ENCODE assay signal across 9 mouse cellular contexts in genomic region chr9:96961986-96962701, GRCm38 (mm10). TPM values are rescaled to one million over a fixed set of nuclear protein-coding genes. Genes with fewer than 3 reads are reported as not detected.
DNase-seq lines count a peak whose midpoint lies in the region; ATAC-seq and TF ChIP-seq lines count a peak whose summit lies in the region.
"Had no signal": no experiment of that assay in that cellular context is flagged by ENCODE, and none has a peak within 500 bp of the region (broad histone marks: within the 10 kb centered on the region; RNA-seq: fewer than 3 reads in every experiment).

No protein-coding gene starts in this region.

- 0 out of 2 replicates have a peak overlapping the region, but pooled peaks have one; percentile 42 for H3K27ac ChIP-seq in hindbrain, embryonic 11.5 days (ENCODE audit: low read depth, low read length)
- H3K27ac ChIP-seq in forebrain, postnatal 0 days (ENCODE audit: low read depth, low read length), result no peak overlapping the region
- H3K27ac ChIP-seq: forebrain, embryonic 15.5 days had no signal

- no peaks in the 10 kb centered on the region for H3K9me3 ChIP-seq in hindbrain, embryonic 11.5 days (ENCODE audit: control insufficient read depth, low read length)
- H3K9me3 ChIP-seq in forebrain, postnatal 0 days (ENCODE audit: low read length), result no peaks in the 10 kb centered on the region
- H3K9me3 ChIP-seq: forebrain, embryonic 15.5 days had no signal

- H3K4me3 ChIP-seq in hindbrain, embryonic 11.5 days (ENCODE audit: low read depth, low read length), result no peak overlapping the region
- no peak overlapping the region for H3K4me3 ChIP-seq in forebrain, postnatal 0 days (ENCODE audit: low read depth, low read length)
- H3K4me3 ChIP-seq: forebrain, embryonic 15.5 days had no signal

- H3K36me3 ChIP-seq in hindbrain, embryonic 11.5 days (ENCODE audit: control insufficient read depth, insufficient read depth, low read length), result no peaks in the 10 kb centered on the region
- H3K36me3 ChIP-seq in forebrain, postnatal 0 days (ENCODE audit: insufficient read depth), result no peaks in the 10 kb centered on the region
- H3K36me3 ChIP-seq: forebrain, embryonic 15.5 days had no signal

- DNase-seq in gastrocnemius, postnatal 10 days, result peak; percentile 21
- no peak for DNase-seq in gastrocnemius, postnatal 14 days
- DNase-seq in 416B (ENCODE audit: low read depth), result peak; percentile 14
- no peak for DNase-seq in hindbrain, embryonic 11.5 days (ENCODE audit: low spot score)
- peak; percentile 72 to 84 for DNase-seq in kidney, postnatal 4 days
- DNase-seq in left cerebral cortex, postnatal 14 days (ENCODE audit: low spot score in 2 of 2), result no peak
- no peak for DNase-seq in right cerebral cortex, postnatal 4 days
- DNase-seq in forebrain, postnatal 0 days, result no peak

- intact Hi-C loops in gastrocnemius, postnatal 14 days (cut with DNase I; ENCODE audit: low total_unique reads), result loop anchor here (1.0 to 5.0 kb wide), 2 partner anchors 55 to 106 kb away; partner anchors contain the start of gene Spsb4
- intact Hi-C loops in left cerebral cortex, postnatal 14 days (cut with DNase I), result loop anchor here (2.0 to 5.0 kb wide), 3 partner anchors 45 to 107 kb away; partner anchors contain the start of gene Spsb4

- TF ChIP-seq CTCF in forebrain, postnatal 0 days (IDR thresholded peaks at IDR 0.05; ENCODE audit: low read depth), result no peak

- no peak overlapping the region for H3K9ac ChIP-seq in hindbrain, embryonic 11.5 days (ENCODE audit: low read depth, low read length)
- H3K9ac ChIP-seq in forebrain, postnatal 0 days, result no peak overlapping the region
- H3K9ac ChIP-seq: forebrain, embryonic 15.5 days had no signal

- H3K4me2 ChIP-seq in hindbrain, embryonic 11.5 days (replicated peaks; ENCODE audit: low read depth, low read length), result no peak overlapping the region
- H3K4me2 ChIP-seq in forebrain, postnatal 0 days (ENCODE audit: low read depth), result no peak overlapping the region
- H3K4me2 ChIP-seq: forebrain, embryonic 15.5 days had no signal

- no peak for ATAC-seq in hindbrain, embryonic 11.5 days (ENCODE audit: low FRiP score)
- ATAC-seq in forebrain, postnatal 0 days, result no peak

- H3K27me3 ChIP-seq in hindbrain, embryonic 11.5 days (ENCODE audit: control insufficient read depth, insufficient read depth, low read length), result no peaks in the 10 kb centered on the region
- no peaks in the 10 kb centered on the region for H3K27me3 ChIP-seq in forebrain, postnatal 0 days (ENCODE audit: insufficient read depth, low read length)
- H3K27me3 ChIP-seq: forebrain, embryonic 15.5 days had no signal

- H3K4me1 ChIP-seq in hindbrain, embryonic 11.5 days (replicated peaks; ENCODE audit: control insufficient read depth, insufficient read depth, low read length), result peaks cover 12% of the 10 kb centered on the region
- H3K4me1 ChIP-seq in forebrain, postnatal 0 days (ENCODE audit: insufficient read depth), result no peaks in the 10 kb centered on the region

- WGBS in hindbrain, embryonic 11.5 days, result 65% methylated on average over 17 of the region's 17 CpGs
- 63% methylated on average over 17 of the region's 17 CpGs for WGBS in forebrain, postnatal 0 days

RNA-seq across cellular contexts. Expression of gene Spsb4, which starts 56.5 kb away (rescaled TPM):
- total RNA-seq in gastrocnemius, postnatal 10 days (2021), result 1 to 10 TPM; 5.6 to 7.8 TPM
- total RNA-seq in gastrocnemius, postnatal 14 days (2021), result 1 to 10 TPM; 2.6 to 6.3 TPM
- polyA plus RNA-seq in hindbrain, embryonic 11.5 days (2014; fragmentation: Nextera tagmentation; extraction: Ambion mirVana), result 85.4 and 99.3 TPM in 2 replicates
- total RNA-seq in left cerebral cortex, postnatal 14 days (2021), result 1 to 10 TPM; 6.7 to 6.9 TPM
- total RNA-seq in forebrain, postnatal 0 days (2014; rRNA removed), result 22.7 and 28.3 TPM in 2 replicates
- polyA plus RNA-seq in forebrain, postnatal 0 days (2015; fragmentation: Nextera tagmentation; extraction: Ambion mirVana), result 14.8 and 16.0 TPM in 2 replicates

Comparison
In these comparisons a context has a peak if more than half of its experiments do, and no peak if none do; other contexts are left out.
1. DNase-seq: peak in gastrocnemius, postnatal 10 days (single experiment), 416B (single experiment) and kidney, postnatal 4 days (2 of 2); none in gastrocnemius, postnatal 14 days (single experiment), hindbrain, embryonic 11.5 days (single experiment), left cerebral cortex, postnatal 14 days (0 of 2), right cerebral cortex, postnatal 4 days (single experiment) and forebrain, postnatal 0 days (single experiment).